Mouse (Mus musculus) kidney, adult 2 months (tissue): ENCODE results near the gene Brca1.

Experiments used
- CTCF ChIP-seq: fragments of 200-500 bp; conservative IDR thresholded peaks from 2 replicates; pipeline ENCODE4 v1.5.1; 2011; ENCODE audit warnings: low read depth, mild to moderate bottlenecking, control low read depth, low read length, moderate library complexity, mixed read lengths; ENCODE audit not compliant: insufficient read depth, insufficient read length
- POLR2A ChIP-seq: fragments of 200-500 bp; IDR thresholded peaks from one replicate; pipeline ENCODE4 v1.6.1; 2011; ENCODE audit warnings: low read depth, low read length, control low read depth

DNA sequence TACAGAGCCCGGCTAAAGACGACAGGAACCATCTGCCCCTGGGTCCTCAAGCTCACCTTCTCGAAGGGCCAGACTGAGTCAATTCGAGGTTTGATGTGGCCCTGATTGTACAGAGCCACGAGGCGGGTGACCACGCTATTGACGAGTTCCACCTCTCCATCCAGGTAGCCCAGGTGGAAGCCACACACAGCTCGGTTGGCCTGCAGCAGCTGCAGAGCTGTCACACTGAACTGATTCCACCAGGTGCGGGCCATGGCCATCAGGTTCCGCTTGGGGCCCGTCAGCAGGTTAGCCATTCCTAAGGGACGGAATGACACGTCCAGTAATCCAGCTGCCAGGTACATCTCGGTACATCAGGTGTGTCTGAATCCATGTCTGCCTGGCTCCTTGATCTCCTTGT lies 91.4 kb downstream of the Brca1 start:
- TF ChIP-seq CTCF (no peak), POLR2A (no peak)
